19 mouse cellular contexts compared by ENCODE assay signal in the genomic region with DNA sequence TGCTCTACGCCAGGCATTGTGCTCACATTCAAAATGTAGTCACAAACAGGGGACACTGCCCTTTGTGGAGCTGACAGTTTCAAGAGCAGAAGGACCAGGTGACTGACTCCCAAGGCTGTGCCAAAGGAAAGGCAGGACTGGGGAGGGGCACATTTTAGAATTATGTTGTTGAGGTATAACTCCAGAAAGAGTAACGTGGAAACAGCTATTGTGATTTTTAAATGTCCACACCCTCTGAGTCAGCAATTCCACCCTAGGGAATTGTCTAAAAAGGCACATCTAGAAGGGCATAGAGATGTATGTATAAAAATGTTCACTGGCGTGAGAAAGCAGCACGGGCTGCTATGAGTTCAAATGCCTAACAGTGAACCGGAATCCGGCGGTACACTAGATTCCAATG.
DNase-seq lines count a peak whose midpoint lies in the region; ATAC-seq and TF ChIP-seq lines count a peak whose summit lies in the region.
"Had no signal": no experiment of that assay in that cellular context is flagged by ENCODE, and none has a peak within 500 bp of the region (broad histone marks: within the 10 kb centered on the region; RNA-seq: fewer than 3 reads in every experiment).

No protein-coding gene starts in this region.

- no peaks in the 10 kb centered on the region for H3K9me3 ChIP-seq in embryonic facial prominence, embryonic 12.5 days
- H3K9me3 ChIP-seq: midbrain, embryonic 12.5 days; neural tube, embryonic 15.5 days had no signal

- peak overlapping the region; percentile 44 for H3K27ac ChIP-seq in heart, adult 2 months
- H3K27ac ChIP-seq in layer of hippocampus, adult 2 months: peak overlapping the region; percentile 43; the same call in 1 of the 2 replicates
- peak overlapping the region; percentile 46 for H3K27ac ChIP-seq in embryonic facial prominence, embryonic 12.5 days
- H3K27ac ChIP-seq: midbrain, embryonic 12.5 days; neural tube, embryonic 15.5 days; stomach, postnatal 0 days had no signal

- no peak overlapping the region for H3K9ac ChIP-seq in heart, adult 2 months (ENCODE audit: low read depth, low read length)
- no peak overlapping the region for H3K9ac ChIP-seq in embryonic facial prominence, embryonic 12.5 days
- H3K9ac ChIP-seq: midbrain, embryonic 12.5 days; neural tube, embryonic 15.5 days had no signal

- TF ChIP-seq POLR2A in heart, adult 2 months (IDR thresholded peaks at IDR 0.05; ENCODE audit: insufficient read depth, low read depth, low read length): no peak
- no peak for TF ChIP-seq POLR2A in myocyte (IDR thresholded peaks at IDR 0.05; ENCODE audit: insufficient read length, low read depth)

- H3K4me2 ChIP-seq in embryonic facial prominence, embryonic 12.5 days (replicated peaks): no peak overlapping the region
- peak overlapping the region; percentile 66 for H3K4me2 ChIP-seq in myocyte (ENCODE audit: low read depth)
- H3K4me2 ChIP-seq: midbrain, embryonic 12.5 days; neural tube, embryonic 15.5 days had no signal

- H3K4me1 ChIP-seq in heart, adult 2 months (ENCODE audit: control insufficient read depth, insufficient read depth, low read length): peaks cover 20% of the 10 kb centered on the region
- peaks cover 31% of the 10 kb centered on the region for H3K4me1 ChIP-seq in embryonic facial prominence, embryonic 12.5 days

- H3K27me3 ChIP-seq in heart, adult 2 months (ENCODE audit: control insufficient read depth, insufficient read depth, low read length): no peaks in the 10 kb centered on the region
- no peaks in the 10 kb centered on the region for H3K27me3 ChIP-seq in embryonic facial prominence, embryonic 12.5 days
- no peaks in the 10 kb centered on the region for H3K27me3 ChIP-seq in myocyte (ENCODE audit: control insufficient read depth, insufficient read depth, insufficient read length)
- H3K27me3 ChIP-seq: neural tube, embryonic 15.5 days had no signal

- no peak overlapping the region for H3K4me3 ChIP-seq in heart, adult 2 months
- H3K4me3 ChIP-seq in layer of hippocampus, adult 2 months: no peak overlapping the region
- no peak overlapping the region for H3K4me3 ChIP-seq in embryonic facial prominence, embryonic 12.5 days
- H3K4me3 ChIP-seq in myocyte: no peak overlapping the region
- H3K4me3 ChIP-seq: midbrain, embryonic 12.5 days; neural tube, embryonic 15.5 days had no signal

- H3K79me2 ChIP-seq in heart, adult 2 months (replicated peaks; ENCODE audit: control insufficient read depth, insufficient read depth, low read length): no peaks in the 10 kb centered on the region
- H3K79me2 ChIP-seq in myocyte (ENCODE audit: control insufficient read depth, insufficient read depth): peaks cover 5% of the 10 kb centered on the region

- H3ac ChIP-seq in myocyte (ENCODE audit: control insufficient read depth, insufficient read length): no peak overlapping the region

- TF ChIP-seq CTCF in heart, adult 2 months (IDR thresholded peaks at IDR 0.05): no peak
- no peak for TF ChIP-seq CTCF in layer of hippocampus, adult 2 months (conservative IDR thresholded peaks at IDR 0.05)

- ATAC-seq in embryonic facial prominence, embryonic 12.5 days (ENCODE audit: insufficient number of reproducible peaks, insufficient read depth, low FRiP score, low TSS enrichment): no peak
- no peak for ATAC-seq in erythroblast, adult 5-6 weeks (replicated peaks; ENCODE audit: low FRiP score, poor library complexity, severe bottlenecking)
- ATAC-seq: hindbrain, embryonic 16.5 days had no signal

- no peaks in the 10 kb centered on the region for H3K36me3 ChIP-seq in heart, adult 2 months (ENCODE audit: control insufficient read depth, insufficient read depth, low read length)
- no peaks in the 10 kb centered on the region for H3K36me3 ChIP-seq in embryonic facial prominence, embryonic 12.5 days
- H3K36me3 ChIP-seq in myocyte (ENCODE audit: control insufficient read depth, insufficient read depth): no peaks in the 10 kb centered on the region
- H3K36me3 ChIP-seq: midbrain, embryonic 12.5 days; neural tube, embryonic 15.5 days had no signal

- intact Hi-C loops in heart, adult 2 months (cut with DNase I): no loop called here
- intact Hi-C loops in heart, postnatal 14 days (cut with DNase I): loop anchor here (5.0 kb wide), 1 partner anchor 82 kb away; no protein-coding TSS in a partner anchor

- peak in 1 of 2 experiments; percentile 27 for DNase-seq in heart, adult 2 months
- DNase-seq in heart, postnatal 14 days: no peak
- DNase-seq in layer of hippocampus, adult 2 months (ENCODE audit: low spot score in 2 of 2): no peak
- no peak for DNase-seq in layer of hippocampus, postnatal 14 days (ENCODE audit: low spot score in 2 of 2)
- no peak for DNase-seq in cerebellum, adult 8-10 months
- DNase-seq: adrenal gland, adult 8-10 months; cerebellum, adult 11 months; kidney, adult 18-20 months; lung, adult 18-20 months; lung, postnatal 4 days; right cerebral cortex, postnatal 25 days; thymus, postnatal 14 days had no signal

- TF ChIP-seq EP300 in heart, adult 2 months (IDR thresholded peaks at IDR 0.05; ENCODE audit: insufficient read depth, low read depth, low read length): 0 out of 2 replicates have a peak, but pooled peaks have one; percentile 38

- 40% methylated on average over 7 of the region's 7 CpGs for WGBS in heart, adult 2 months
- WGBS in embryonic facial prominence, embryonic 12.5 days: 60% methylated on average over 7 of the region's 7 CpGs

TF ChIP-seq in myocyte, 11 proteins besides CTCF, POLR2A, EP300 and RAD21:
- TF ChIP-seq MYOG (IDR thresholded peaks at IDR 0.05; ENCODE audit: control insufficient read depth in 1 of 3, insufficient read depth in 1 of 3, insufficient read length in 2 of 3, low read depth in 2 of 3) (no peak), REST (IDR thresholded peaks at IDR 0.05; ENCODE audit: insufficient read depth, insufficient read length) (no peak), MAX (IDR thresholded peaks at IDR 0.05; ENCODE audit: low read depth) (no peak), USF1 (IDR thresholded peaks at IDR 0.05; ENCODE audit: low read depth) (no peak), SRF (IDR thresholded peaks at IDR 0.05; ENCODE audit: control insufficient read depth, insufficient read length, low read depth) (no peak), POLR2AphosphoS2 (IDR thresholded peaks at IDR 0.05; ENCODE audit: insufficient read length, low read depth) (no peak), TCF3 (IDR thresholded peaks at IDR 0.05; ENCODE audit: insufficient read length, low read depth) (no peak), CEBPB (IDR thresholded peaks at IDR 0.05; ENCODE audit: insufficient read depth, poor library complexity, severe bottlenecking) (no peak), E2F4 (IDR thresholded peaks at IDR 0.05; ENCODE audit: insufficient read depth) (no peak), MYOD1 (IDR thresholded peaks at IDR 0.05; ENCODE audit: control insufficient read depth in 1 of 3, insufficient read length in 2 of 3, low read depth in 2 of 3) (no peak), TCF12 (IDR thresholded peaks at IDR 0.05; ENCODE audit: insufficient read depth, poor library complexity, severe bottlenecking) (no peak)
